Mouse (Mus musculus): ENCODE measurements around the gene Gm14403. TPM values are rescaled to one million over a fixed set of nuclear protein-coding genes. Genes with fewer than 3 reads are reported as not detected.
A peak's percentile ranks its signal among the peaks of the same experiment; 100 is the strongest.
"Not testable (repeated sequence)": the region's sequence is repeated elsewhere in the genome, so short reads cannot be mapped to it uniquely, and the experiment has no call there.

Gm14403 gene
- 7.1 and 7.8 TPM in 2 replicates for polyA plus RNA-seq (2015; fragmentation: Nextera tagmentation; extraction: Ambion mirVana)

DNA sequence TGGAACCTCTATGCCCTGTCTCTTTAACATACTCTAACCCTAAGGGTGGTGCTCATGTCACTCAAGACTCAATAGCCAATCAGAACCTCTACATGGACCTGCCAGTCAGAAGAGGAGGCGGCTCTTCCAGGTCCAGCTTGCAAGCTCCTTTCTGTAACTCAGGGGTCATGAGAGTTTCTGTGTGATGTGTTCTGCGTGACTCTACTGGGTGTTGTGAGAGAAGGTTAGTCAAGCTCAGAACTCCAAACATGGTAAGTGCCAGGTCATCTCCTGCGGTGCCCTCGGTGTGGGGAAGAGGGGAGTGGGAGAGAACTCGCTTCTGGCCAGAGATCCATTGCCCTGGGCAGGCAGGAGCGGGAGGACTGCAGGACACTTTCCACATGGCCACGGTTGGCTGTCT, at the start of gene Gm14403:
Gene Gm14403, plus strand, starts transcription at position 149 of the 400 bp plus-strand sequence.
- H3K4me1 ChIP-seq (ENCODE audit: control insufficient read depth, insufficient read depth, low read length); H3K9ac ChIP-seq (ENCODE audit: low read length); ATAC-seq (ENCODE audit: insufficient read depth, low FRiP score); H3K27ac ChIP-seq (ENCODE audit: low read length); H3K27me3 ChIP-seq (ENCODE audit: control insufficient read depth, insufficient read depth, low read length); H3K9me3 ChIP-seq (replicated peaks; ENCODE audit: control insufficient read depth, low read length); H3K36me3 ChIP-seq (ENCODE audit: control insufficient read depth, insufficient read depth, low read length): not testable (repeated sequence)
- 13% methylated on average over 7 of the region's 7 CpGs for WGBS
- Histone ChIP-seq H3K4me2 (ENCODE audit: low read depth, low read length) (peak within 1 kb of the TSS; percentile 40), H3K4me3 (replicated peaks; ENCODE audit: low read length) (peak within 1 kb of the TSS; percentile 46)

DNA sequence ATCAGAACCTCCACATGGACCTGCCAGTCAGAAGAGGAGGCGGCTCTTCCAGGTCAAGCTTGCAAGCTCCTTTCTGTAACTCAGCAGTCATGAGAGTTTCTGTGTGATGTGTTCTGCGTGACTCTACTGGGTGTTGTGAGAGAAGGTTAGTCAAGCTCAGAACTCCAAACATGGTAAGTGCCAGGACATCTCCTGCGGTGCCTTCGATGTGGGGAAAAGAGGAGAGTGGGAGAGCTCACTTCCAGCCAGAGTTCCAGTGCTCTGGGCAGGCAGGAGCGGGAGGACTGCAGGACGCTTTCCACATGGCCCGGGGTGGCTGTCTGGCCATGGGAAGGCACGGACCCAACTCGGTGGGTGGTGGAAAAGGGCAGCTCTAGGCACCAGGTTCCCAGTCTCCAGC, 33.3 kb upstream of the Gm14403 start, which contains the start of gene Zfp970:
Gene Zfp970, plus strand, starts transcription at position 58 of the 400 bp plus-strand sequence.
- H3K27ac ChIP-seq (ENCODE audit: low read length); ATAC-seq (ENCODE audit: insufficient read depth, low FRiP score): not testable (repeated sequence)
- peak within 1 kb of the TSS; percentile 46 for H3K9ac ChIP-seq (ENCODE audit: low read length)

DNA sequence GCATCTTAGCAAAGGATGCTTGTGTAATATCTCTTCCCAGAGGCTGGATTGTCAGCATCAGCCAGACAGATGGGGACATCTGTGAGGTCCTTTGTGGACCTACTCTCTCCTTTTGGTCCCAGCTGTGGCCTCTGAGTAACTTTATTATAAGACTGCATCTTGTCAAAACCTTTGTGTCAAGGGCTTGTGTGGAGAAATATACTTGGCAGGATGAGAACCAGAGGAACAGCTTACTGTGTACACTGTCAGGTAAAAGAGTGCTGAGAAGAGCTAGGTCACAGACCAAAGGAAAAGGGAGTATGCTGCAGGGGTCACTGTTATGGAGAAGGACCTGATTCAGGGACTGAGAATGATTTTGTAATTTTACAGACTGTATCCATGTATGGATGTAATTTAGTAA, 29.8 kb upstream of the Gm14403 start:
- H3K27me3 ChIP-seq (ENCODE audit: control insufficient read depth, insufficient read depth, low read length); H3K4me1 ChIP-seq (ENCODE audit: control insufficient read depth, insufficient read depth, low read length); H3K9me3 ChIP-seq (replicated peaks; ENCODE audit: control insufficient read depth, low read length); H3K27ac ChIP-seq (ENCODE audit: low read length); ATAC-seq (ENCODE audit: insufficient read depth, low FRiP score); H3K9ac ChIP-seq (ENCODE audit: low read length); H3K4me2 ChIP-seq (ENCODE audit: low read depth, low read length); H3K36me3 ChIP-seq (ENCODE audit: control insufficient read depth, insufficient read depth, low read length); H3K4me3 ChIP-seq (replicated peaks; ENCODE audit: low read length): not testable (repeated sequence)

More for the DNA sequence above, 33.3 kb upstream of the Gm14403 start, which contains the start of gene Zfp970:
- H3K4me1 ChIP-seq (ENCODE audit: control insufficient read depth, insufficient read depth, low read length); H3K9me3 ChIP-seq (replicated peaks; ENCODE audit: control insufficient read depth, low read length); H3K27me3 ChIP-seq (ENCODE audit: control insufficient read depth, insufficient read depth, low read length); H3K36me3 ChIP-seq (ENCODE audit: control insufficient read depth, insufficient read depth, low read length): not testable (repeated sequence)
- Histone ChIP-seq H3K4me2 (ENCODE audit: low read depth, low read length) (peak within 1 kb of the TSS; percentile 42), H3K4me3 (replicated peaks; ENCODE audit: low read length) (peak within 1 kb of the TSS; percentile 43)
- 2% methylated on average over 7 of the region's 9 CpGs for WGBS

DNA sequence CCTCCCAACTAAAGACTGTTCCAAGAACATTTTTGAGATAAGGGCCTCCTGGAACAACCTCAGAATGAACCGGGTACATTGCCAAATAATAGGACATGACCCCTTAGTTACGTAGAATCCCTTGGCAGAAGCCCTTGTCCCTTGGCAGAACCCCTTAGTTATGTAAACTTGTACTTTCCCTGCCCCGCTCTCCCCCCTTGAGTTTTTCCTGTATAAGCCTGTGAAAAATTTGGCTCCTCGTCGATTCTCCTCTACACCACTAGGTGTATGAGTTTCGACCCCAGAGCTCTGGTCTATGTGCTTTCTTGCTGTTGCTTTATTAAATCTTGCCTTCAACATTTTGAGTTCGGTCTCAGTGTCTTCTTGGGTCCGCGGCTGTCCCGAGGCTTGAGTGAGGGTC, 25.8 kb upstream of the Gm14403 start:
- H3K4me1 ChIP-seq (ENCODE audit: control insufficient read depth, insufficient read depth, low read length); H3K27me3 ChIP-seq (ENCODE audit: control insufficient read depth, insufficient read depth, low read length); H3K4me3 ChIP-seq (replicated peaks; ENCODE audit: low read length); H3K4me2 ChIP-seq (ENCODE audit: low read depth, low read length); H3K27ac ChIP-seq (ENCODE audit: low read length); H3K36me3 ChIP-seq (ENCODE audit: control insufficient read depth, insufficient read depth, low read length); H3K9ac ChIP-seq (ENCODE audit: low read length); H3K9me3 ChIP-seq (replicated peaks; ENCODE audit: control insufficient read depth, low read length); ATAC-seq (ENCODE audit: insufficient read depth, low FRiP score): not testable (repeated sequence)
- 80% methylated on average over 5 of the region's 10 CpGs for WGBS

DNA sequence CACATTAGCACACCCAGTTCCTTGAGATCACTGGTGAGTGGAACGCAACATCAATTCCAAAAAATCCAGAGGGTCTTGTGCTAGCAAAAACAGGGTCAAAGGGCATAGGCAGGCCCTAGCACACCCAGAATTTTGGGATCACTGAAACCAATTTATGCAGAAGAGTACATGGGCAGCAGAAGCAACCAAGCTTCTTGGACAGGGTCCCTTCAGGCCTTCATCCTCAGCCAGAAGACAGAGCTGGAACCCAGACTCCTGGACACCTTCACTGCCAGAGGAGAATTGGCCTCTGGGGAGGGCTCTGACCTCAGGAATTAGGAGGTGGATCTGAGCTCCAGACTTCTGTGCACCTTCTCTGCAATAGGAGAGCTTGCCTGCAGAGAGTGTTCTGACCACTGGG, 16.0 kb upstream of the Gm14403 start:
- H3K36me3 ChIP-seq (ENCODE audit: control insufficient read depth, insufficient read depth, low read length); H3K4me2 ChIP-seq (ENCODE audit: low read depth, low read length); H3K27ac ChIP-seq (ENCODE audit: low read length); H3K4me1 ChIP-seq (ENCODE audit: control insufficient read depth, insufficient read depth, low read length); H3K27me3 ChIP-seq (ENCODE audit: control insufficient read depth, insufficient read depth, low read length); H3K9ac ChIP-seq (ENCODE audit: low read length); ATAC-seq (ENCODE audit: insufficient read depth, low FRiP score); H3K9me3 ChIP-seq (replicated peaks; ENCODE audit: control insufficient read depth, low read length); H3K4me3 ChIP-seq (replicated peaks; ENCODE audit: low read length): not testable (repeated sequence)
- 88% methylated on average over 1 of the region's 1 CpGs for WGBS

DNA sequence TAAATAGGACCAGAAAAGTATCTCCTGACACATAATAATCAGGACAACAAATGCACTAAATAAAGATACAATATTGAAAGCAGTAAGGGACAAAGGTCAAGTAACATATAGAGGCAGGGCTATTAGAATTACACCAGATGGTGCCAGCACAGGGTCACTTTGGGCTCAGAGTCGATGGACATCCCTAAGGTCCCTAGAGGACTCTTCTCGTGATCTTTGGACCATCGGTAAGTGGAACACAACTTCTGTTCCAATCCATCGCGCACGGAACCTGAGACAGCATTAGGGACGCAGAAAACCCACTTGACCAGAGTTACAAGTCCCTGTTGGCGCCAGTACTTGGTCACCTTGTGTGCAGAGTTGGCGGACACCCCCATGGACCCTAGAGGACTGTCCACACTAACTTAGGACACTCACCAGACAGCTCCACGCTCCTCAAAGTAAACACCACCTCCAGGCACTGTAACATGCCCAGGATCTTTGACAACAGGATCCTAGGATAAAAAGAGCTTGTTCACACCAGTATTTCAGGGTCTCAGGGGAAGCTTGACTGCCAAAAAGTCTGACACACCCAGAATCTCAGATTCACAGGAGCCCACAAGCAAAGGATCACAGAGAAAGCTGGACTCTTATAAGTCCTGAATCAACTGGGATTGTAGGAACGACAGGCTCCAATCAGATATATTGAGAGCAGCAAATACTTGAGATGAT, 14.6 kb upstream of the Gm14403 start:
- ATAC-seq (ENCODE audit: insufficient read depth, low FRiP score); H3K4me3 ChIP-seq (replicated peaks; ENCODE audit: low read length); H3K4me2 ChIP-seq (ENCODE audit: low read depth, low read length); H3K36me3 ChIP-seq (ENCODE audit: control insufficient read depth, insufficient read depth, low read length); H3K4me1 ChIP-seq (ENCODE audit: control insufficient read depth, insufficient read depth, low read length); H3K27ac ChIP-seq (ENCODE audit: low read length); H3K9ac ChIP-seq (ENCODE audit: low read length); H3K9me3 ChIP-seq (replicated peaks; ENCODE audit: control insufficient read depth, low read length); H3K27me3 ChIP-seq (ENCODE audit: control insufficient read depth, insufficient read depth, low read length): not testable (repeated sequence)
- 87% methylated on average over 11 of the region's 11 CpGs for WGBS

DNA sequence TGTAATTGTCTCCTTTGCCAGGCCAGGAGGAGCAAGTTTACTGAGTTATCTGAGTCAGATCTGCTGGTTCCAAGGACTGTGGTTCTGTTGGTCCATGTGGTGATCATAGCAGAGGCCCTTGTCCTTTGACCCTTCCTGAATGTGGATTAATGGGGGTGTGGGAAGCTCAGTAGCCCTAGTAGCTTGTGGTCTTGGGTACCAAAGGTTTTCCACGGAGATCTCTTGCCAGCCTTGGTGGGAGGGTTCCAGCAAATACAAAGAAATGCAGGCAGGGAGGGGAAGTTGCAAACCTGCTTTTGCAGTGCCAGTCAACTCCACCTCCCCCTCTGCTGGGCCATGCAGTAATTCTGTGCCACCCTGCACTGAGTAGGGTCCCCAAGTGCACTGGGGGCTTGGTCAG, 1.2 kb downstream of the Gm14403 start:
- not testable (repeated sequence) for H3K4me2 ChIP-seq (ENCODE audit: low read depth, low read length); H3K27me3 ChIP-seq (ENCODE audit: control insufficient read depth, insufficient read depth, low read length); H3K9ac ChIP-seq (ENCODE audit: low read length); H3K4me3 ChIP-seq (replicated peaks; ENCODE audit: low read length); H3K36me3 ChIP-seq (ENCODE audit: control insufficient read depth, insufficient read depth, low read length); H3K9me3 ChIP-seq (replicated peaks; ENCODE audit: control insufficient read depth, low read length); H3K27ac ChIP-seq (ENCODE audit: low read length); H3K4me1 ChIP-seq (ENCODE audit: control insufficient read depth, insufficient read depth, low read length); ATAC-seq (ENCODE audit: insufficient read depth, low FRiP score)
- 59% methylated on average over 1 of the region's 1 CpGs for WGBS

DNA sequence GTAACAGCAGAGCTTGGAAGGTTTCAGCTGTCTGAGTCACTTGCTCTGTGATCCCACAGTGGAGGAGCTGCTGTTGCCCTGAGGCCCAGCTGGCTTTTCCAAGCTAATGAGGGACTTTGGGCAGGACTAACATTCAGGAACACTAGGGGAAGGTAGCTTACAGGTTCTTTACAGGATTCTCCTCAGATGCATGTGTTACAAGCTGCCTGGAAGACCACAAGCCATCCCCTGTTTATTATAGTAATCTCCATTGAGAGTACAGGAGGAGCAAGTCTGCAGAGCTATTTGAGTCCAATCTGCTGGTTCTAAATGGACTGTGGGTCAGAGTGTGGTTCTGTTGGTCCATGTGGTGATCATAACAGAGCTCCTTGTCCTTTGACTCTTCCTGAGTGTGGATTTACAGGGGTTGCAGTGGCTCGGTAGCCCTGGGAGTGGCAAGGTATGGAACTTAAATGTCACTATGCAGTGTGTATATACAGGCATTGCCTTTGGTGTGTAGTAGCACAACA, 7.2 kb downstream of the Gm14403 start:
- H3K4me2 ChIP-seq (ENCODE audit: low read depth, low read length); H3K4me3 ChIP-seq (replicated peaks; ENCODE audit: low read length); H3K27me3 ChIP-seq (ENCODE audit: control insufficient read depth, insufficient read depth, low read length); H3K4me1 ChIP-seq (ENCODE audit: control insufficient read depth, insufficient read depth, low read length); H3K9ac ChIP-seq (ENCODE audit: low read length); ATAC-seq (ENCODE audit: insufficient read depth, low FRiP score); H3K9me3 ChIP-seq (replicated peaks; ENCODE audit: control insufficient read depth, low read length); H3K36me3 ChIP-seq (ENCODE audit: control insufficient read depth, insufficient read depth, low read length); H3K27ac ChIP-seq (ENCODE audit: low read length): not testable (repeated sequence)
- WGBS = 77% methylated on average over 1 of the region's 1 CpGs

DNA sequence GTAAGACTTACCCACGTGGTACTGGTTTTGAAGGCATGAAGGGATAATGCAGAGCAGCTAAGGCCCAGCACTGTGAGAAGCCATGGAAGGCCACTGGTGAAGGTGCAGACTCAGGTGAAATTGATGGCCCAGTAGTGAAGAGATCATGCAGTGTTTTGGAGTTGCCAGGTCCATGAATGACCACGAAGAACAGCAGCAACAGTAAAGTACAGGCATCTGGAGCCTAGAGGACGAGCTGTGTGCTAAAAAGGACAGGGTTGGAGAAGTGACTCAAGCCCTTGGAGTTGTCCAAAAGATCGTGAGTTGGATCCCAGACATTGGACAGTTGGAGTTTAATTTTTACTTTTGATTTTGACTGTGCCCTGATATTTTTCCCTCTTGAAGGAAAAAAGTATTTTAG, 13.4 kb downstream of the Gm14403 start:
- not testable (repeated sequence) for H3K27ac ChIP-seq (ENCODE audit: low read length); H3K9me3 ChIP-seq (replicated peaks; ENCODE audit: control insufficient read depth, low read length); H3K4me2 ChIP-seq (ENCODE audit: low read depth, low read length); H3K4me1 ChIP-seq (ENCODE audit: control insufficient read depth, insufficient read depth, low read length); H3K27me3 ChIP-seq (ENCODE audit: control insufficient read depth, insufficient read depth, low read length); H3K9ac ChIP-seq (ENCODE audit: low read length); ATAC-seq (ENCODE audit: insufficient read depth, low FRiP score); H3K4me3 ChIP-seq (replicated peaks; ENCODE audit: low read length); H3K36me3 ChIP-seq (ENCODE audit: control insufficient read depth, insufficient read depth, low read length)
- WGBS = 61% methylated on average over 4 of the region's 4 CpGs
